Mouse (Mus musculus) left cerebral cortex, postnatal 10 days (tissue): Measurements from ENCODE around the gene Zc3h15. TPM values are rescaled to one million over a fixed set of nuclear protein-coding genes. Genes with fewer than 3 reads are reported as not detected.
"Not testable (repeated sequence)": the region's sequence is repeated elsewhere in the genome, so short reads cannot be mapped to it uniquely, and the experiment has no call there.

ENCODE experiments used
- DNase-seq, 2 experiments: peaks; one replicate each; pipeline ENCODE4 v3.0.0; 2021 to 2022; ENCODE audit warnings: low spot score in 2 of 2, mixed read lengths in 1 of 2; ENCODE audit errors: extremely low spot score in 1 of 2
- intact Hi-C: fragments of 180-260 bp; cut with DNase I; formaldehyde crosslinking; loops from one replicate; pipeline ENCODE4 v1.15.1; 2025
- total RNA-seq, 2 experiments: library from RNA; stranded (reverse); gene quantifications; 2 replicates each; pipeline ENCODE4 v1.2.3; 2021

Gene Zc3h15
- total RNA-seq, 2 experiments from 2014 or later = 136 TPM

- no peak for DNase-seq
- intact Hi-C loops = loop anchor here (1.0 kb wide), 1 partner anchor 24 kb away; the partner anchor contains the start of gene Itgav
Measured at GRCm38 (mm10) chr2:83700667-83701066, 56.4 kb downstream of the Zc3h15 start.

- DNase-seq = no peak
- intact Hi-C loops = no loop called here
Measured at GRCm38 (mm10) chr2:83702411-83702810, 58.2 kb downstream of the Zc3h15 start.

DNA sequence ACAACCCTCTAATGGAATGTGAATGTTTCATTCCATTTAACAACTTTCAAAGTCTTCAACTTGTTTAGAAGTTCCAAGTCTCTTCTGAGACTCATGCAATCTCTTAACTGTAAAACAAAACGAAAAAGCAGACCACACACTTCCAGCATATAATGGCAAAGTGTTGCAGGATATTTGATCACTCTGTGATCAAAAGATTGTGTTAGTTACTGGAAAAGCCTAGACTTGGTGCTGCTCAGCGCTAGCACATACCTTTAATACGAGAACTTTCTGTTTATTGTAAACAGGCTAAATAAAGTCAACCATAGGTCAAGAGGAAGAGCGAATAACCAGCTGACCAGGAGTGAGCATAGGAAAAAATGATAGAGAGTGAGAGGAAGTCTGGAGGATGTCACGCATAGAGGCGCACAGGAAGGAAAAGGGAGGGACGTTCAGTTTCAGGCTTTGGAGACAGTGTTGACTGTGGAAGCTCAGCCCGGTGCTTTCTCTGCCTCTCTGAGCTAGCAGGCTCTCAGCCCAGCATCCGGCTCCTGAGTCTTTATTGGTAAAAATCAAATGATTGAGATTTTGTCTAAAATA, 61.4 kb downstream of the Zc3h15 start:
- intact Hi-C loops = no loop called here
- no peak for DNase-seq

- no peak for DNase-seq
- intact Hi-C loops = no loop called here
Measured at GRCm38 (mm10) chr2:83709896-83710524, 65.8 kb downstream of the Zc3h15 start.

- intact Hi-C loops, DNase-seq: not testable (repeated sequence)
Measured at GRCm38 (mm10) chr2:83713281-83713680, 69.0 kb downstream of the Zc3h15 start.

- DNase-seq = no peak
- intact Hi-C loops = no loop called here
Measured at GRCm38 (mm10) chr2:83713946-83714345, 69.7 kb downstream of the Zc3h15 start.

Other genes starting within 250 kb of the Zc3h15 start
- gene Itgav, start 80.0 kb downstream of the Zc3h15 start, total RNA-seq = 10 to 100 TPM; 55.3 to 69.3 TPM
- 100 to 1,000 TPM; 221 to 223 TPM for gene Fam171b, start 168.2 kb downstream of the Zc3h15 start, total RNA-seq